Mouse (Mus musculus) heart, embryonic 15.5 days (tissue): Measurements from ENCODE around the gene Oxld1. TPM values are rescaled to one million over a fixed set of nuclear protein-coding genes. Genes with fewer than 3 reads are reported as not detected.

ENCODE experiments used
- ATAC-seq: fragments of 200-750 bp; cut with Nextera tagmentation; replicated peaks from 2 replicates; pipeline ENCODE4 v1.8.0; 2017; ENCODE audit warnings: low read depth, moderate TSS enrichment; ENCODE audit not compliant: insufficient number of reproducible peaks, insufficient read depth, low FRiP score
- H3K27ac ChIP-seq: fragments of 300-500 bp; sonication (generic); 2 replicates; pipeline ENCODE4 v1.5.1; 2015; ENCODE audit warnings: mild to moderate bottlenecking, inconsistent platforms
- H3K27me3 ChIP-seq: fragments of 300-500 bp; sonication (generic); 2 replicates; pipeline ENCODE4 v1.6.1; 2015; ENCODE audit warnings: inconsistent platforms
- H3K36me3 ChIP-seq: fragments of 300-500 bp; sonication (generic); 2 replicates; pipeline ENCODE4 v1.6.1; 2015; ENCODE audit warnings: mild to moderate bottlenecking, inconsistent platforms
- H3K4me1 ChIP-seq: fragments of 300-500 bp; sonication (generic); replicated peaks from 2 replicates; pipeline ENCODE4 v1.6.1; 2015; ENCODE audit warnings: inconsistent platforms
- H3K4me2 ChIP-seq: fragments of 300-500 bp; sonication (generic); 2 replicates; pipeline ENCODE4 v1.6.1; 2015; ENCODE audit warnings: inconsistent platforms, mild to moderate bottlenecking, moderate library complexity
- H3K4me3 ChIP-seq: fragments of 300-500 bp; sonication (generic); 2 replicates; pipeline ENCODE4 v1.5.1; 2015; ENCODE audit warnings: mild to moderate bottlenecking, inconsistent platforms
- H3K9ac ChIP-seq: fragments of 300-500 bp; sonication (generic); 2 replicates; pipeline ENCODE4 v1.6.1; 2015; ENCODE audit warnings: mild to moderate bottlenecking, inconsistent platforms
- H3K9me3 ChIP-seq: fragments of 300-500 bp; sonication (generic); replicated peaks from 2 replicates; pipeline ENCODE4 v1.6.1; 2016; ENCODE audit warnings: inconsistent platforms
- WGBS: fragments of 180-500 bp; shearing (Covaris S2); methylation state at CpG from one replicate; pipeline ENCODE4 v1.1.7; 2015; ENCODE audit warnings: mixed read lengths; 5-methylcytosine and 5-hydroxymethylcytosine counted together
- polyA plus RNA-seq: library from polyadenylated mRNA; unstranded; fragments of >200 nt; fragmentation: Nextera tagmentation; extraction: Ambion mirVana; gene quantifications from 2 replicates; pipeline ENCODE4 v1.2.1, GENCODE M21; 2015

Gene Oxld1
- polyA plus RNA-seq, 1 experiment from 2014 or later = 21.4 TPM

- Histone ChIP-seq H3K36me3 (peaks cover 3% of the 10 kb centered on the region; the same call in 1 of the 2 replicates), H3K9ac (no peak overlapping the region), H3K27ac (no peak overlapping the region), H3K4me2 (no peak overlapping the region), H3K27me3 (no peaks in the 10 kb centered on the region), H3K4me1 (peaks cover 12% of the 10 kb centered on the region), H3K9me3 (no peaks in the 10 kb centered on the region), H3K4me3 (no peak overlapping the region)
- WGBS = 60% methylated on average over 3 of the region's 3 CpGs
- no peak for ATAC-seq
Observed at GRCm38 (mm10) chr11:120452246-120452645, 5.6 kb downstream of the Oxld1 start.

- H3K4me1 ChIP-seq = no peaks in the 10 kb centered on the region; the same call in 1 of the 2 replicates
- no peaks in the 10 kb centered on the region for H3K27me3 ChIP-seq
- H3K27ac ChIP-seq = no peak overlapping the region
- ATAC-seq = no peak
- WGBS = 75% methylated on average over 7 of the region's 7 CpGs
- H3K9ac ChIP-seq = no peak overlapping the region
- no peak overlapping the region for H3K4me3 ChIP-seq
- no peaks in the 10 kb centered on the region for H3K36me3 ChIP-seq
- H3K4me2 ChIP-seq = no peak overlapping the region
- H3K9me3 ChIP-seq = no peaks in the 10 kb centered on the region
Observed at GRCm38 (mm10) chr11:120447179-120447578, 10.7 kb downstream of the Oxld1 start.

DNA sequence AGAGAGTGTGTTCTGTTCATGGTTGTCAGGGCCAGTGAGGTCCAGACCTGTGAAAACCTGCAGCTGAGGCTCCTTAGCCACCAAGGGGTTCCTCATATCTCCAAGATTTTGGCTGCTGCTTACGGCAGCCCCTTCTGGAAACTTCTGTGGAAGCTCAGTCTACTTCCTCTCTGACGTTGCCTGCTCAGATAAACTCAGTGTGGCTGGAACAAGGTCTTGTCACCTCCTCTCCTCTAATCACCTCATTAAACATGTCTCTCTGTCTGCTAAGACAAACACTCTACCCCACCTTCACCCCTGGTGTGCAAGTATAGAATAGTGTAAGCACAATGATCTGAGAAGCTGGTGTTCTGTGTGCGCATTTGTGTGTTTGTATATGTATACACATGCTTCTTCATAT, 12.4 kb downstream of the Oxld1 start:
- Histone ChIP-seq H3K4me3 (no peak overlapping the region), H3K4me2 (no peak overlapping the region), H3K9ac (no peak overlapping the region), H3K36me3 (no peaks in the 10 kb centered on the region), H3K9me3 (no peaks in the 10 kb centered on the region), H3K4me1 (no peaks in the 10 kb centered on the region; the same call in 1 of the 2 replicates), H3K27me3 (no peaks in the 10 kb centered on the region), H3K27ac (no peak overlapping the region)
- WGBS = 44% methylated on average over 3 of the region's 3 CpGs
- no peak for ATAC-seq

- Histone ChIP-seq H3K4me3 (no peak overlapping the region), H3K27ac (no peak overlapping the region), H3K4me2 (no peak overlapping the region), H3K36me3 (no peaks in the 10 kb centered on the region), H3K27me3 (no peaks in the 10 kb centered on the region), H3K4me1 (no peaks in the 10 kb centered on the region; the same call in 1 of the 2 replicates), H3K9me3 (no peaks in the 10 kb centered on the region), H3K9ac (no peak overlapping the region)
- ATAC-seq = no peak
- 68% methylated on average over 6 of the region's 6 CpGs for WGBS
Observed at GRCm38 (mm10) chr11:120444106-120444505, 13.8 kb downstream of the Oxld1 start.

DNA sequence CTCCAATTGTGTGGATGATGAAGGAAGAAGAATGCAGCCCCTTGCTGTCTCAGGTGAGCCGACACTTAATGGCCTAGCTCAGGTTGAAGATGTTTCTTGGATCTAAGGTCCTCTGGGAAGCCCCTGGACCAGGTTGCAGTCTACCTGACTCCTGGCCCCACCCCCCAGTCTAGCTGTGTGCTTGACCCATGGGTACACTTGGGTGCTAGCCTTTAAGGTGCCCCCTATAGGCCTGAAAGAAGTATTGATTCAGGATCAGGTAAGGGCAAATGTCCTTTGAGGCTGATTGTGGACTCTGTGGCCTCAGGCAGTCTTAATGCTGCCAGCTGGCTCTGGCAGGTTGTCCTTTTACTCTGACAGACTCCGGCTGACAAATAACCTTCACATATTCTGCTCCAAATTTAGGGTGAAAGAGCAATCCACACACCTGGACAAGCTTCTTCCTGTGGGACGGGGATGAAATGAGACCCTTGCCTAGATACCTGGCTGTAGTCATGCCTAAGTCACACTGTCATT, 15.0 kb downstream of the Oxld1 start:
- Histone ChIP-seq H3K9ac (no peak overlapping the region), H3K4me3 (no peak overlapping the region), H3K27me3 (no peaks in the 10 kb centered on the region), H3K9me3 (no peaks in the 10 kb centered on the region), H3K4me2 (no peak overlapping the region), H3K4me1 (no peaks in the 10 kb centered on the region; the same call in 1 of the 2 replicates), H3K27ac (no peak overlapping the region), H3K36me3 (no peaks in the 10 kb centered on the region)
- 90% methylated on average over 3 of the region's 3 CpGs for WGBS
- no peak for ATAC-seq

GRCm38 (mm10) chr11:120442344-120442743, 15.5 kb downstream of the Oxld1 start, which contains the start of gene Tspan10:
TSS of gene Tspan10 (plus strand) at chr11:120442644.
- no peak for ATAC-seq
- H3K9me3 ChIP-seq = no peaks in the 10 kb centered on the region

DNA sequence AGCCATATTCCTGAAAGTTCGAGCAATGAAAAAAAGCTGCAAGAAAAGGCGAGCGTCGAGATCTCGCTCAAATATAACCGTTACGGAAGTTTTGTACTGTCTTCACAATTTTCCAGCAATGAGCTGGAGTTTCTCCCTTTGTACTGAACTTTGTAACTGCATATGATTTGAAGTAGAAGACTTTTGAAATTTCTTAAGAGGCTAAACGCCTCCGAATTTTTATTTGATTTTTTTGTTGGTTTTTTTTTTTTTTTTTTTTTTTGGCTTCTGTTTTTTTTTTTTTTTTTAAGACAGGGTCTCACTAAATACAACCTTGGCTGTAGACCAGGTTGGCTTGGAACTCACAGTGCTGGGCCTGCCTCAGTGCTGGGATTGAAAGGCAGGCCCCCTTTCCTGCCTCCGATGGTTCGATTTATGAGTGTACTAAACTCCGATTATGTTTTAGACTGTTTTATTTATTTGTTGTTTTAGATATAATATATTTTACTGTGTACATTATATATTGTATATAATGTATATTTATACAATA, 19.9 kb downstream of the Oxld1 start:
- Histone ChIP-seq H3K4me2 (peak overlapping the region; percentile 81), H3K27me3 (no peaks in the 10 kb centered on the region), H3K9ac (peak overlapping the region; percentile 93), H3K36me3 (peaks cover 20% of the 10 kb centered on the region), H3K27ac (peak overlapping the region; percentile 70), H3K9me3 (no peaks in the 10 kb centered on the region), H3K4me3 (peak overlapping the region; percentile 79), H3K4me1 (peaks cover 12% of the 10 kb centered on the region)
- no peak for ATAC-seq
- 23% methylated on average over 12 of the region's 12 CpGs for WGBS

More at GRCm38 (mm10) chr11:120442344-120442743, 15.5 kb downstream of the Oxld1 start, which contains the start of gene Tspan10:
- WGBS = 83% methylated on average over 3 of the region's 3 CpGs
- no peak within 1 kb of the TSS for H3K4me2 ChIP-seq
- H3K4me3 ChIP-seq = no peak within 1 kb of the TSS
- H3K9ac ChIP-seq = no peak within 1 kb of the TSS
- H3K36me3 ChIP-seq = no peaks in the 10 kb centered on the region
- H3K27ac ChIP-seq = no peak within 1 kb of the TSS
- no peaks in the 10 kb centered on the region; the same call in 1 of the 2 replicates for H3K4me1 ChIP-seq
- no peaks in the 10 kb centered on the region for H3K27me3 ChIP-seq

GRCm38 (mm10) chr11:120437152-120437856, 20.6 kb downstream of the Oxld1 start, which contains the start of gene Nploc4:
TSS of gene Nploc4 (minus strand) at chr11:120437708.
- ATAC-seq = peak; percentile 87
- H3K27ac ChIP-seq = peak within 1 kb of the TSS; percentile 70
- H3K27me3 ChIP-seq = no peaks in the 10 kb centered on the region
- peak within 1 kb of the TSS; percentile 81 for H3K4me2 ChIP-seq
- WGBS = under 1% methylated on average over 69 of the region's 77 CpGs
- peaks cover 26% of the 10 kb centered on the region for H3K36me3 ChIP-seq
- H3K9ac ChIP-seq = peak within 1 kb of the TSS; percentile 93
- H3K4me1 ChIP-seq = peaks cover 12% of the 10 kb centered on the region
- peak within 1 kb of the TSS; percentile 79 for H3K4me3 ChIP-seq
- H3K9me3 ChIP-seq = no peaks in the 10 kb centered on the region

GRCm38 (mm10) chr11:120426727-120427126, 31.1 kb downstream of the Oxld1 start:
- Histone ChIP-seq H3K4me1 (peaks cover 11% of the 10 kb centered on the region), H3K4me2 (no peak overlapping the region), H3K27me3 (no peaks in the 10 kb centered on the region), H3K27ac (no peak overlapping the region), H3K9me3 (no peaks in the 10 kb centered on the region), H3K4me3 (no peak overlapping the region), H3K9ac (no peak overlapping the region), H3K36me3 (peaks cover 61% of the 10 kb centered on the region)
- no peak for ATAC-seq
- WGBS = 89% methylated on average over 3 of the region's 3 CpGs

GRCm38 (mm10) chr11:120423569-120424295, 34.1 kb downstream of the Oxld1 start:
- no peak for ATAC-seq
- Histone ChIP-seq H3K4me1 (peaks cover 11% of the 10 kb centered on the region), H3K36me3 (peaks cover 65% of the 10 kb centered on the region), H3K27me3 (no peaks in the 10 kb centered on the region), H3K27ac (peak overlapping the region; percentile 19; the same call in 1 of the 2 replicates), H3K9ac (no peak overlapping the region), H3K9me3 (no peaks in the 10 kb centered on the region), H3K4me2 (no peak overlapping the region), H3K4me3 (no peak overlapping the region)
- 64% methylated on average over 9 of the region's 9 CpGs for whole genome bisulfite sequencing
